Mouse (Mus musculus): ENCODE data around the gene Kat14. TPM values are rescaled to one million over a fixed set of nuclear protein-coding genes. Genes with fewer than 3 reads are reported as not detected.
A peak's percentile ranks its signal among the peaks of the same experiment; 100 is the strongest.

Gene Kat14
- total RNA-seq, 1 experiment from 2014 or later, result 34.7 TPM

- peak; percentile 85 for ATAC-seq (replicated peaks; ENCODE audit: low read depth, poor library complexity, severe bottlenecking)
These were observed 72.7 kb downstream of the Kat14 start for GRCm38 (mm10) chr2:144441386-144441915.

- ATAC-seq (replicated peaks; ENCODE audit: low read depth, poor library complexity, severe bottlenecking), result peak; percentile 51
These were observed 77.7 kb downstream of the Kat14 start for GRCm38 (mm10) chr2:144446360-144446999.

GRCm38 (mm10) chr2:144450378-144450777 is 81.6 kb downstream of the Kat14 start:
- ATAC-seq (replicated peaks; ENCODE audit: low read depth, poor library complexity, severe bottlenecking), result peak; percentile 40; the same call in 1 of the 2 replicates

GRCm38 (mm10) chr2:144452364-144453008 is 83.7 kb downstream of the Kat14 start:
- peak; percentile 92 for ATAC-seq (replicated peaks; ENCODE audit: low read depth, poor library complexity, severe bottlenecking)

Other genes starting within 250 kb of the Kat14 start
- gene Mgme1, start 98.3 kb upstream of the Kat14 start, total RNA-seq (2017), result 29.3 and 30.4 TPM in 2 replicates
- 280 and 311 TPM in 2 replicates for gene Snx5, start 98.1 kb upstream of the Kat14 start, total RNA-seq (2017)
- not detected in 2 replicates for gene Ovol2, start 36.8 kb upstream of the Kat14 start, total RNA-seq (2017)
- 19.5 TPM in 1 of 2 replicates, not detected in the other for gene Pet117, start within 50 bp of the Kat14 start, total RNA-seq (2017)
- 0.05 TPM in 1 of 2 replicates, not detected in the other for gene Dzank1, start 158.4 kb downstream of the Kat14 start, total RNA-seq (2017)
- 33.2 and 33.8 TPM in 2 replicates for gene Polr3f, start 158.7 kb downstream of the Kat14 start, total RNA-seq (2017)
- 11.2 and 13.0 TPM in 2 replicates for gene Rbbp9, start 181.9 kb downstream of the Kat14 start, total RNA-seq (2017)
- 72.4 and 83.9 TPM in 2 replicates for gene Sec23b, start 187.2 kb downstream of the Kat14 start, total RNA-seq (2017)
- gene Smim26, start 225.1 kb downstream of the Kat14 start, total RNA-seq (2017), result 4.7 and 29.2 TPM in 2 replicates
- 54.3 and 56.6 TPM in 2 replicates for gene Dtd1, start 230.9 kb downstream of the Kat14 start, total RNA-seq (2017)

Data from common myeloid progenitor, adult 5-6 weeks (primary cell).